Mouse (Mus musculus) MEL (cell line): Measurements from ENCODE around the gene Zfand3.

Experiments used
- CTCF ChIP-seq, 3 experiments: IDR thresholded peaks in 2 of 3; conservative IDR thresholded peaks in 1 of 3; 2 replicates each; pipeline ENCODE4 v1.5.1; 2011 to 2012; ENCODE audit warnings: low read length in 3 of 3, low read depth in 2 of 3, mild to moderate bottlenecking in 2 of 3, improper control_type of control experiment in 1 of 3, inconsistent platforms in 1 of 3, mixed read lengths in 1 of 3, moderate library complexity in 1 of 3; ENCODE audit not compliant: control insufficient read depth in 1 of 3, insufficient read depth in 1 of 3, poor library complexity in 1 of 3, severe bottlenecking in 1 of 3
- E2F4 ChIP-seq: IDR thresholded peaks from 2 replicates; pipeline ENCODE4 v1.6.1; 2011; ENCODE audit warnings: low read depth, low read length, improper control_type of control experiment, borderline replicate concordance
- EP300 ChIP-seq, 2 experiments: IDR thresholded peaks; 2 replicates each; pipeline ENCODE4 v1.6.1; 2011; ENCODE audit warnings: improper control_type of control experiment in 2 of 2, low read length in 2 of 2, low read depth in 1 of 2, mild to moderate bottlenecking in 1 of 2
- MEF2A ChIP-seq: IDR thresholded peaks from 2 replicates; pipeline ENCODE4 v1.6.1; 2014; ENCODE audit warnings: low read depth, mild to moderate bottlenecking, inconsistent platforms, low read length, improper control_type of control experiment; ENCODE audit not compliant: poor library complexity, insufficient replicate concordance, severe bottlenecking; ENCODE audit errors: extremely low read depth
- POLR2A ChIP-seq, 2 experiments: IDR thresholded peaks; 2 replicates each; pipeline ENCODE4 v1.6.1; 2011 to 2012; ENCODE audit warnings: low read length in 2 of 2, mild to moderate bottlenecking in 2 of 2, control low read depth in 1 of 2, improper control_type of control experiment in 1 of 2, low read depth in 1 of 2, moderate library complexity in 1 of 2; ENCODE audit not compliant: control insufficient read depth in 1 of 2, insufficient read depth in 1 of 2, poor library complexity in 1 of 2
- POLR2AphosphoS5 ChIP-seq: IDR thresholded peaks from 2 replicates; pipeline ENCODE4 v1.6.1; 2012; ENCODE audit warnings: low read depth, borderline replicate concordance, mild to moderate bottlenecking, inconsistent platforms, low read length, moderate library complexity, mixed read lengths
- TCF12 ChIP-seq: IDR thresholded peaks from 2 replicates; pipeline ENCODE4 v1.6.1; 2014; ENCODE audit warnings: low read depth, mild to moderate bottlenecking, inconsistent platforms, low read length, improper control_type of control experiment, moderate library complexity

DNA sequence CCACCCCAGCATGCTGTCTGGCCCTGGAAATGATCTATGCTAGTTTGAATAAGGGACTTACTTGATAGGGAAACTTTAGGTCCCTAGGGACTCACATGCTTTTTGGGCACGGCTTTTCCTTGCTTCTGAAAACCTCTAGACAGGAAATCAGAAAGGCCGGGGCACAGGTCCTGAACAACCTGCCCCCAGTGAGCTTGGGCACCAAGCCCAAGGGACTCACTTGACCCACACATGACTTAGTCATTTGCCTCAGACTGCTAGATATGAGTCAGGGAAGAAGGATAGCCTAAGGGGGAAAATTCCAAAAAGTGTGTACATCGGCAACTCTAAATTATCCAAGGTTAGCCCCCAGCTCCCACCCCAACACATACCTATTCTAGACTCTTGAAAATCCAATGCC, 10.5 kb upstream of the Zfand3 start:
- TF ChIP-seq CTCF (IDR thresholded peaks at IDR 0.05 in 2 of 3, conservative IDR thresholded peaks at IDR 0.05 in 1 of 3; ENCODE audit: control insufficient read depth in 1 of 3, insufficient read depth in 1 of 3, low read depth in 2 of 3, low read length in 3 of 3, poor library complexity in 1 of 3, severe bottlenecking in 1 of 3) (no peak), E2F4 (no peak), POLR2A (IDR thresholded peaks at IDR 0.05; ENCODE audit: control insufficient read depth in 1 of 2, insufficient read depth in 1 of 2, low read depth in 1 of 2, low read length in 2 of 2, poor library complexity in 1 of 2) (no peak), EP300 (IDR thresholded peaks at IDR 0.05; ENCODE audit: low read depth in 1 of 2, low read length in 2 of 2) (no peak), TCF12 (no peak), MEF2A (no peak), POLR2AphosphoS5 (no peak)
